Comparison of ENCODE assay signal across 10 mouse cellular contexts in genomic region chr12:36313916-36314315, GRCm38 (mm10). TPM values are rescaled to one million over a fixed set of nuclear protein-coding genes. Genes with fewer than 3 reads are reported as not detected.
DNase-seq lines count a peak whose midpoint lies in the region; ATAC-seq and TF ChIP-seq lines count a peak whose summit lies in the region.
"Had no signal": no experiment of that assay in that cellular context is flagged by ENCODE, and none has a peak within 500 bp of the region (broad histone marks: within the 10 kb centered on the region; RNA-seq: fewer than 3 reads in every experiment).

Gene Sostdc1, plus strand, starts transcription at chr12:36314139.

- TF ChIP-seq POLR2A in cortical plate, adult 2 months (IDR thresholded peaks at IDR 0.05; ENCODE audit: extremely low read depth, insufficient read depth, low read length) = no peak

- H3K27me3 ChIP-seq in hindbrain, embryonic 14.5 days (ENCODE audit: control insufficient read depth, insufficient read depth, low read length) = peaks cover 3% of the 10 kb centered on the region; the same call in 1 of the 2 replicates
- H3K27me3 ChIP-seq in limb, embryonic 13.5 days = no peaks in the 10 kb centered on the region

- 9% methylated on average over 7 of the region's 7 CpGs for WGBS in hindbrain, embryonic 14.5 days
- 6% methylated on average over 7 of the region's 7 CpGs for WGBS in limb, embryonic 13.5 days

- peak; percentile 74 for DNase-seq in Muller cell, postnatal 12 days (ENCODE audit: inconsistent ontology term)
- no peak for DNase-seq in hindbrain, embryonic 14.5 days (ENCODE audit: low spot score)
- no peak for DNase-seq in ovary, postnatal 10 days (ENCODE audit: low spot score)
- DNase-seq in thymus, adult 18-20 months = no peak
- DNase-seq in urinary bladder, postnatal 4 days (ENCODE audit: low spot score in 2 of 2) = no peak
- DNase-seq in testis, postnatal 14 days (ENCODE audit: low spot score) = no peak
- DNase-seq: thymus, postnatal 14 days had no signal

- H3K4me1 ChIP-seq in cortical plate, adult 2 months (ENCODE audit: control insufficient read depth, insufficient read depth, low read length) = no peaks in the 10 kb centered on the region
- H3K4me1 ChIP-seq in hindbrain, embryonic 14.5 days (replicated peaks; ENCODE audit: control insufficient read depth, insufficient read depth, low read length) = no peaks in the 10 kb centered on the region; the same call in 1 of the 2 replicates
- H3K4me1 ChIP-seq in limb, embryonic 13.5 days = peaks cover 21% of the 10 kb centered on the region

- no peaks in the 10 kb centered on the region for H3K36me3 ChIP-seq in hindbrain, embryonic 14.5 days (replicated peaks; ENCODE audit: control insufficient read depth, insufficient read depth)
- no peaks in the 10 kb centered on the region for H3K36me3 ChIP-seq in limb, embryonic 13.5 days

- TF ChIP-seq CTCF in cortical plate, adult 2 months (IDR thresholded peaks at IDR 0.05; ENCODE audit: extremely low read depth, insufficient read depth, low read length) = no peak

- H3K9ac ChIP-seq in hindbrain, embryonic 14.5 days = peak within 1 kb of the TSS; percentile 7; the same call in 1 of the 2 replicates
- H3K9ac ChIP-seq in limb, embryonic 13.5 days = peak within 1 kb of the TSS; percentile 67
- H3K9ac ChIP-seq: liver, embryonic 14.5 days had no signal

- peak within 1 kb of the TSS; percentile 30; the same call in 1 of the 2 replicates for H3K4me2 ChIP-seq in hindbrain, embryonic 14.5 days (replicated peaks)
- peak within 1 kb of the TSS; percentile 87 for H3K4me2 ChIP-seq in limb, embryonic 13.5 days (replicated peaks)

- ATAC-seq in hindbrain, embryonic 14.5 days (ENCODE audit: low FRiP score) = no peak
- peak; percentile 63 for ATAC-seq in limb, embryonic 13.5 days (ENCODE audit: low FRiP score, low read depth)

- H3K9me3 ChIP-seq in hindbrain, embryonic 14.5 days (ENCODE audit: control insufficient read depth, low read length) = no peaks in the 10 kb centered on the region
- no peaks in the 10 kb centered on the region for H3K9me3 ChIP-seq in limb, embryonic 13.5 days

- H3K27ac ChIP-seq in cortical plate, adult 2 months (ENCODE audit: insufficient read depth, low read length) = no peak within 1 kb of the TSS
- no peak within 1 kb of the TSS for H3K27ac ChIP-seq in hindbrain, embryonic 14.5 days
- H3K27ac ChIP-seq in limb, embryonic 13.5 days = peak within 1 kb of the TSS; percentile 56
- H3K27ac ChIP-seq: liver, embryonic 14.5 days had no signal

- H3K4me3 ChIP-seq in cortical plate, adult 2 months (ENCODE audit: insufficient read depth, low read length) = peak within 1 kb of the TSS; percentile 13; the same call in 1 of the 2 replicates
- H3K4me3 ChIP-seq in hindbrain, embryonic 14.5 days (replicated peaks; ENCODE audit: low read length) = no peak within 1 kb of the TSS; the same call in 1 of the 2 replicates
- H3K4me3 ChIP-seq in limb, embryonic 13.5 days = peak within 1 kb of the TSS; percentile 55

RNA-seq across cellular contexts. Expression of gene Sostdc1, which starts in this region (rescaled TPM):
- 0.63 and 0.83 TPM in 2 replicates for polyA plus RNA-seq in cortical plate, adult 2 months (2012; rRNA removed)
- 23.7 and 32.2 TPM in 2 replicates for polyA plus RNA-seq in hindbrain, embryonic 14.5 days (2014; fragmentation: Nextera tagmentation; extraction: Ambion mirVana)
- 59.3 and 64.6 TPM in 2 replicates for polyA plus RNA-seq in limb, embryonic 13.5 days (2015; fragmentation: Nextera tagmentation; extraction: Ambion mirVana)

Comparison
In these comparisons a context has a peak if more than half of its experiments do, and no peak if none do; other contexts are left out.
1. RNA of gene Sostdc1 (polyA plus RNA-seq): 59.3 to 64.6 TPM in limb, embryonic 13.5 days and 23.7 to 32.2 TPM in hindbrain, embryonic 14.5 days; 0.63 to 0.83 TPM in cortical plate, adult 2 months; every median in the first group is over 10 times any median in the second.